Mouse (Mus musculus) liver, embryonic 16.5 days (tissue): Measurements from ENCODE around the gene 1600012H06Rik. TPM values are rescaled to one million over a fixed set of nuclear protein-coding genes. Genes with fewer than 3 reads are reported as not detected.

ENCODE experiments used
- ATAC-seq: fragments of 200-750 bp; cut with Nextera tagmentation; 2 replicates; pipeline ENCODE4 v1.8.0; 2017; ENCODE audit warnings: low read depth, mild to moderate bottlenecking, moderate number of reproducible peaks, moderate library complexity
- H3K27ac ChIP-seq: fragments of 300-500 bp; sonication (generic); 2 replicates; pipeline ENCODE4 v1.5.1; 2014; ENCODE audit warnings: mild to moderate bottlenecking, low read length
- H3K27me3 ChIP-seq: fragments of 300-500 bp; sonication (generic); 2 replicates; pipeline ENCODE4 v1.6.1; 2014; ENCODE audit warnings: low read depth, low read length, mixed read lengths; ENCODE audit not compliant: control insufficient read depth, insufficient read depth
- H3K36me3 ChIP-seq: fragments of 300-500 bp; sonication (generic); 2 replicates; pipeline ENCODE4 v1.6.1; 2014; ENCODE audit warnings: mild to moderate bottlenecking; ENCODE audit not compliant: control insufficient read depth, insufficient read depth
- H3K4me1 ChIP-seq: fragments of 300-500 bp; sonication (generic); 2 replicates; pipeline ENCODE4 v1.6.1; 2014; ENCODE audit warnings: low read depth, low read length, mixed read lengths; ENCODE audit not compliant: control insufficient read depth
- H3K4me2 ChIP-seq: fragments of 300-500 bp; sonication (generic); 2 replicates; pipeline ENCODE4 v1.6.1; 2014; ENCODE audit warnings: low read depth, low read length, mixed read lengths
- H3K4me3 ChIP-seq: fragments of 300-500 bp; sonication (generic); 2 replicates; pipeline ENCODE4 v1.5.1; 2014; ENCODE audit warnings: low read depth, mild to moderate bottlenecking, low read length
- H3K9ac ChIP-seq: fragments of 300-500 bp; sonication (generic); 2 replicates; pipeline ENCODE4 v1.6.1; 2014; ENCODE audit warnings: low read depth, low read length
- H3K9me3 ChIP-seq: fragments of 300-500 bp; sonication (generic); replicated peaks from 2 replicates; pipeline ENCODE4 v1.6.1; 2016; ENCODE audit warnings: low read length; ENCODE audit not compliant: control insufficient read depth
- WGBS: fragments of 180-500 bp; shearing (Covaris S2); extraction: QIAGEN DNeasy Blood & Tissue Kit; methylation state at CpG from one replicate; pipeline ENCODE4 v1.1.7; 2014; ENCODE audit not compliant: insufficient replicate concordance; 5-methylcytosine and 5-hydroxymethylcytosine counted together
- polyA plus RNA-seq: library from polyadenylated mRNA; unstranded; fragments of >200 nt; fragmentation: Nextera tagmentation; extraction: Ambion mirVana; gene quantifications from 2 replicates; pipeline ENCODE4 v1.2.1, GENCODE M21; 2015

The 1600012H06Rik gene
- polyA plus RNA-seq, 1 experiment from 2014 or later: 13.9 TPM

- Histone ChIP-seq H3K4me1 (no peaks in the 10 kb centered on the region), H3K36me3 (no peaks in the 10 kb centered on the region), H3K4me3 (no peak overlapping the region), H3K9ac (no peak overlapping the region), H3K4me2 (no peak overlapping the region), H3K27ac (no peak overlapping the region), H3K9me3 (no peaks in the 10 kb centered on the region), H3K27me3 (no peaks in the 10 kb centered on the region; the same call in 1 of the 2 replicates)
- WGBS: 80% methylated on average over 5 of the region's 5 CpGs
- no peak for ATAC-seq
Measured at GRCm38 (mm10) chr17:14910771-14911170, 32.2 kb upstream of the 1600012H06Rik start.

GRCm38 (mm10) chr17:14912420-14912819 lies 30.6 kb upstream of the 1600012H06Rik start:
- Histone ChIP-seq H3K4me2 (no peak overlapping the region), H3K36me3 (no peaks in the 10 kb centered on the region), H3K9me3 (no peaks in the 10 kb centered on the region), H3K4me3 (no peak overlapping the region), H3K27me3 (no peaks in the 10 kb centered on the region), H3K27ac (no peak overlapping the region), H3K4me1 (no peaks in the 10 kb centered on the region), H3K9ac (no peak overlapping the region)
- no peak for ATAC-seq
- 43% methylated on average over 6 of the region's 6 CpGs for WGBS

- Histone ChIP-seq H3K36me3 (no peaks in the 10 kb centered on the region), H3K4me1 (no peaks in the 10 kb centered on the region), H3K27me3 (no peaks in the 10 kb centered on the region), H3K9ac (no peak overlapping the region), H3K4me3 (no peak overlapping the region), H3K4me2 (no peak overlapping the region), H3K9me3 (no peaks in the 10 kb centered on the region), H3K27ac (no peak overlapping the region)
- ATAC-seq: no peak
- WGBS: 72% methylated on average over 8 of the region's 8 CpGs
Measured at GRCm38 (mm10) chr17:14912981-14913380, 30.0 kb upstream of the 1600012H06Rik start.

- Histone ChIP-seq H3K27me3 (no peaks in the 10 kb centered on the region), H3K36me3 (no peaks in the 10 kb centered on the region), H3K4me1 (no peaks in the 10 kb centered on the region), H3K27ac (no peak overlapping the region), H3K9ac (no peak overlapping the region), H3K9me3 (no peaks in the 10 kb centered on the region), H3K4me3 (no peak overlapping the region), H3K4me2 (no peak overlapping the region)
- no peak for ATAC-seq
- 57% methylated on average over 4 of the region's 4 CpGs for WGBS
Measured at GRCm38 (mm10) chr17:14914401-14914800, 28.6 kb upstream of the 1600012H06Rik start.

- Histone ChIP-seq H3K4me3 (no peak overlapping the region), H3K27me3 (no peaks in the 10 kb centered on the region), H3K27ac (no peak overlapping the region), H3K9me3 (no peaks in the 10 kb centered on the region), H3K9ac (no peak overlapping the region), H3K4me2 (no peak overlapping the region), H3K4me1 (no peaks in the 10 kb centered on the region), H3K36me3 (no peaks in the 10 kb centered on the region)
- WGBS: 74% methylated on average over 8 of the region's 8 CpGs
- ATAC-seq: no peak
Measured at GRCm38 (mm10) chr17:14917866-14918265, 25.1 kb upstream of the 1600012H06Rik start.

GRCm38 (mm10) chr17:14921582-14921981 lies 21.4 kb upstream of the 1600012H06Rik start:
- WGBS: 16% methylated on average over 6 of the region's 6 CpGs
- ATAC-seq: no peak
- no peaks in the 10 kb centered on the region for H3K9me3 ChIP-seq

GRCm38 (mm10) chr17:14927644-14928218 lies 15.3 kb upstream of the 1600012H06Rik start:
- no peak overlapping the region for H3K4me3 ChIP-seq
- H3K9me3 ChIP-seq: no peaks in the 10 kb centered on the region
- no peaks in the 10 kb centered on the region for H3K36me3 ChIP-seq
- no peak overlapping the region for H3K4me2 ChIP-seq
- ATAC-seq: no peak
- no peaks in the 10 kb centered on the region for H3K4me1 ChIP-seq
- whole genome bisulfite sequencing: 68% methylated on average over 8 of the region's 8 CpGs
- no peaks in the 10 kb centered on the region for H3K27me3 ChIP-seq
- H3K27ac ChIP-seq: no peak overlapping the region
- H3K9ac ChIP-seq: no peak overlapping the region

More at GRCm38 (mm10) chr17:14921582-14921981, 21.4 kb upstream of the 1600012H06Rik start:
- Histone ChIP-seq H3K4me2 (no peak overlapping the region), H3K4me3 (no peak overlapping the region), H3K27me3 (no peaks in the 10 kb centered on the region), H3K27ac (no peak overlapping the region), H3K9ac (no peak overlapping the region), H3K4me1 (no peaks in the 10 kb centered on the region), H3K36me3 (no peaks in the 10 kb centered on the region)

- no peaks in the 10 kb centered on the region for H3K9me3 ChIP-seq
- no peak for ATAC-seq
- H3K27me3 ChIP-seq: no peaks in the 10 kb centered on the region
- H3K9ac ChIP-seq: no peak overlapping the region
- no peak overlapping the region for H3K4me2 ChIP-seq
- no peak overlapping the region for H3K4me3 ChIP-seq
- H3K4me1 ChIP-seq: no peaks in the 10 kb centered on the region
- H3K27ac ChIP-seq: no peak overlapping the region
- H3K36me3 ChIP-seq: no peaks in the 10 kb centered on the region
- WGBS: 66% methylated on average over 5 of the region's 5 CpGs
Measured at GRCm38 (mm10) chr17:14928631-14929030, 14.4 kb upstream of the 1600012H06Rik start.

- Histone ChIP-seq H3K4me3 (no peak overlapping the region), H3K36me3 (no peaks in the 10 kb centered on the region), H3K4me1 (no peaks in the 10 kb centered on the region), H3K4me2 (no peak overlapping the region), H3K27me3 (no peaks in the 10 kb centered on the region), H3K9me3 (no peaks in the 10 kb centered on the region), H3K9ac (no peak overlapping the region), H3K27ac (no peak overlapping the region)
- ATAC-seq: no peak
- 22% methylated on average over 7 of the region's 7 CpGs for WGBS
Measured at GRCm38 (mm10) chr17:14930697-14931096, 12.3 kb upstream of the 1600012H06Rik start.
